Mouse (Mus musculus): Measurements from ENCODE around the gene Tmem214. TPM values are rescaled to one million over a fixed set of nuclear protein-coding genes. Genes with fewer than 3 reads are reported as not detected.

Gene Tmem214
- total RNA-seq, 2 experiments from 2014 or later = 28.8 to 29.7 TPM

- no peak for DNase-seq (ENCODE audit: low spot score)
Measured at GRCm38 (mm10) chr5:30914101-30914635, 46.4 kb downstream of the Tmem214 start.

DNA sequence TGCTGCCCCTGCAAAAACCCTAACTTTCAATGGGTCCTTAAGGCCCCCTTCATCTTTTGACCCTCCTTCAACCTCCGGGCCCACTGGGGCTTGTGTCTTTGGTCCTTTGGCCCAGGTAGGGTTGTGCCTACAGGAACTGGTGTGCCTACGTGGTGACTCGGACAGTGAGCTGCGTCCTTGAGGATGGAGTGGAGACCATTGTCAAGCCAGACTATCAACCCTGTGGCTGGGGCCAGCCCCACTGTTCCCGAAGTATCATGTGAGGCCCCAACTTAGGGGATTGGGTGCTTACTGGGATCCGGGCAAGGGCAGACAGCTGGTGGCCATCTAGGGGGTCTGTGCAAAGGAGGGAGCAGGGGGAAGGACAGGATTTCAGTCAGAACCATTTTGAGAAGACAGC is 47.0 kb downstream of the Tmem214 start:
- DNase-seq (ENCODE audit: low spot score) = no peak

DNA sequence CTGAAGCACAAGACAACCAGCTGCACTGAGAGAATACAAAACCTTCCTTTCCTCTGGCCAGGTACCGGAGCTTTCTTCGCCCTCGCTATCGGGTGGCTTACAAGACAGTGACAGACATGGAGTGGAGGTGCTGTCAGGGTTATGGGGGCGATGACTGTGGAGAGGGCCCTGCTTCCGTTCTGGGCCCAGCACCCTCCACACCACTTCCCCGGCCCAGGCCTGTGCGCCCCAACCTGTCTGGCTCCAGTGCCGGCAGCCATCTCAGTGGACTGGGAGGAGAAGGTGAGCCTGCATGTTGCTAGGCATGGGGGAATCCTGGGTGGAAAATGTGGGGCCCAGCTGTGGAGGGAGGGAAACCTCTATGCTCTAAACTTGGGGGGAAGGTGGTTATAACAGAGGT is 47.6 kb downstream of the Tmem214 start:
- DNase-seq (ENCODE audit: low spot score) = no peak

- DNase-seq (ENCODE audit: low spot score) = peak; percentile 94
Measured at GRCm38 (mm10) chr5:30915974-30916433, 48.2 kb downstream of the Tmem214 start.

- no peak for DNase-seq (ENCODE audit: low spot score)
Measured at GRCm38 (mm10) chr5:30916841-30917240, 49.0 kb downstream of the Tmem214 start.

GRCm38 (mm10) chr5:30917348-30917747 is 49.5 kb downstream of the Tmem214 start:
- DNase-seq (ENCODE audit: low spot score) = no peak

DNA sequence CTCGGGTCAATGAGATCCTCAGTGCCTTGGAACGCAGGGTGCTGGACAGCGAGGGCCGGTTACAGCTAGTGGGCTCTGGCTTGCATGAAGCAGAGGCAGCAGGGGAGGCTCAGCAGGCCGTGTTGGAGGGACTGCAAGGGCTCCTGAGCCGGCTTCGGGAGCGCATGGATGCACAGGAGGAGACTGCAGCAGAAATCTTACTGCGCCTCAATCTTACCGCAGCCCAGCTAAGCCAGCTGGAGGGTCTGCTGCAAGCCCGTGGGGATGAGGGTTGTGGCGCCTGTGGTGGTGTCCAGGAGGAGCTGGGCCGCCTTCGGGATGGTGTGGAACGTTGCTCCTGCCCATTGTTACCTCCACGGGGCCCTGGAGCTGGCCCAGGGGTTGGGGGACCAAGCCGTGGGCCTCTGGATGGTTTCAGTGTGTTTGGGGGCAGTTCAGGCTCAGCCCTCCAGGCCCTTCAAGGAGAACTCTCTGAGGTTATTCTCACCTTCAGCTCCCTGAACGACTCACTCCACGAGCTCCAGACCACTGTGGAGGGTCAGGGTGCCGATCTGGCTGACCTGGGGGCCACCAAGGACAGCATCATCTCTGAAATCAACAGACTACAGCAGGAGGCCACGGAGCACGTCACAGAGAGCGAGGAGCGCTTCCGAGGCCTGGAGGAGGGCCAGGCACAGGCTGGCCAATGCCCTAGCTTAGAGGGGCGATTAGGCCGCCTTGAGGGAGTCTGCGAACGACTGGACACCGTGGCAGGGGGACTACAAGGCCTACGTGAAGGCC is 50.3 kb downstream of the Tmem214 start:
- DNase-seq (ENCODE audit: low spot score) = no peak

- no peak for DNase-seq (ENCODE audit: low spot score)
Measured at GRCm38 (mm10) chr5:30918691-30919090, 50.9 kb downstream of the Tmem214 start.

DNA sequence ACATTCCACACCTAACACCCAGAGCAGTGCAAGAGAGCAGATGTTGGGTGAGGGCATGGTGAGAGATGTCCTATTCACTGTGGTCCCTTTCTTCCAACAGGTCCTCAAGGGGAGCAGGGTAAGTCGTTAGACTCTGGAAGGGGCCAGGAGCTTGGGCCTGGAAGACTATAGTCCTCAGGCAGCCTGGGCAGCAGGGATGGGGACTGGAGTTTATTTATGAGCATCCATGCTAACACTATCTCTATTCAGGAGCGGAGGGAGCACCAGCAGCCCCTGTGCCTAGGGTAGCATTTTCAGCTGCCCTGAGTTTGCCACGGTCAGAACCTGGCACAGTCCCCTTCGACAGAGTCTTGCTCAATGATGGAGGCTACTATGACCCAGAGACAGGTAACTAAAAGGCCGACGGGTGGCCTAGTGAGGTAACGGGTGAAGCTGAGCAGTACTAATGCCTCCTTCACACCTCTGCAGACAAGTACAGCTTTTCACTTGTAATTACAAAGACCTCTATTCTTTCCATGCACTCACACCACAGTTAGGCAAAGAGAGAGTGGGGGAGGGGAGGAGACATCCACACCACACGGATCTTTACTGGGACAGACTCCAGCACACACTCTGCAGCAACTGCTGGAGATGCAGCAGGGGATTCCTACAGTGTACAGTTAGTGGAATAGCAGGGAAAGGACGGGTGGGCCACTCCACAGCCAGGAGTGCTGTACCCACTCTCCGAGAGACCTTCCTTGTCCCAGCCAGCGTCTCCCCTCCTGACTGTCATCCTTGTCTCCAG is 52.2 kb downstream of the Tmem214 start:
- no peak for DNase-seq (ENCODE audit: low spot score)

GRCm38 (mm10) chr5:30920621-30921020 is 52.8 kb downstream of the Tmem214 start:
- no peak for DNase-seq (ENCODE audit: low spot score)

DNA sequence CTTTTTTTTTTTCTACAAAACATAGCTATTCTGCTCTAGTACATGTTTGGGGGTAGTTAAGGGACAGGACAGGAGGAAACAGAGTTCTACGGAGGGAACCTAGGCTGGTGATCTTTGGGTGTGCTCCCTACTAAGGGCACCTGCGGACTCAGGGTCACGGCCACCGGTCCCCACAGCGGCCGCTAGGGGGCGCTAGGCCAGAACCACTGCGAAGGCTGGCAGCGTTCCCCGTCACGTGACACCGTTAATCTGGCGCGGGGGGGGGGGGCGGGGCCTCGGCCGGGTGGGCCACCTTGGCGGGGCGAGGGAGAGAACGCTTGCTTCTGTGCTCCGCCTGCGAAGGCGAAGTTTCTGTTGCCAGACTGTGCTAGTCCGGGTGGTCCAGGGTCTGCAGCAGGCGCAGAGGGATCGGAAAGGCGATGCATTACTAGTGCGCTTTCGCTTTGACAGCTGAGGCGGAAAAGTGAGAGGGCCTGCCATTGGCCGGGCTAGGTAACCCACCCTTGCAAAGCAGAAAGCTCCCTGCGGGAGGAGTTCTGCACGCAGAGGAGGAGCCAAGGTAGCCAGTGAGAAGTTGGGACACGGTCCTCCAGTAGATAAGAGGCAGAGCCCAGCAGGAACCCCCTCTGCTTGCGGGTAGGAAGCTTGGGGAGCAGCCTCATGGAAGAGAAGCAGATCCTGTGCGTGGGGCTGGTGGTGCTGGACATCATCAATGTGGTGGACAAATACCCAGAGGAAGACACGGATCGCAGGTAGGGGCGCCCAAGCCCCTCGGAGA is 53.6 kb downstream of the Tmem214 start, which contains the start of gene Khk:
TSS of gene Khk (plus strand) at position 176 of the 778 bp plus-strand sequence.
- DNase-seq (ENCODE audit: low spot score) = peak; percentile 91

DNA sequence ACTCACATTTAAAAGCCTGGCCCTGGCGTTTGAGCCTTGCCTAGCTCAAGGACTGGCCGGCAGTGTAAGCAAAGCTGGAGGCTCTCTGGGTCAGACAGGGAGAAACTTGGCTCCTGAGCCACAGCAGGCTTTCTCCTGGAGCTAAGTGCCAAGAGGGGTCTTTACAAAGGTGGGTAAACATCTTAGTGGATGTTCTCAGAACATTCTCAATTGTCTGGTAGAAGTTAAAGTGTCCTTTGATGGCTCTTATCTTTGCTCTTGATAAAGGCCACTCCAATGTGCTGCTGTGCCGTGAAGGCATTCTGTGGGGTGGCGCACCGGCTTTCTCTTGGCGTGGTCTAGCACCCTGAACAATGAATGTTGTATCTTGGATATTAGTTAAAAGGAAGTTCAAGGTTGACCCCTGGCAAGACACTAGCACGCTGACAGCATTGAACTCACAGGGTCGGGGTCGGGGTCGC is 54.8 kb downstream of the Tmem214 start:
- DNase-seq (ENCODE audit: low spot score) = no peak

DNA sequence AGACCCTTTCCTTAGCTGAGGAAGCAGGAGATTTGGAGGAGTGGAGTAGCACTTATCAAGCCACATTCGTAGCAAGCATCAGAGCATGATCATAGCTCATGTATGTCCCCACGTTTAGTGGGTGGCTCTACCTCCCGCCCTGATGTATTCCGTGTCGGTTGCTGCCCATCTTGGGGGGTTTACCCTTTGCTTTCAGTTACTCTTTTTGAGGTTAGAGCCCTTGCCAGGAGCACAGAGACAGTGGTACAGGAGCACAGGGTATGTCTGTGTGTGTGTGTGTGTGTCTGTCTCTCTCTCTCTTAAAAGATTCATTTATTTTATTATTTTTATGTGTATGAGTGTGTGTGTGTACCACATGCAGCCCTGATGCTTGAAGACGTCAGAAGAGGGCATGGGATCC is 55.3 kb downstream of the Tmem214 start:
- no peak for DNase-seq (ENCODE audit: low spot score)

- no peak for DNase-seq (ENCODE audit: low spot score)
Measured at GRCm38 (mm10) chr5:30924614-30925013, 56.8 kb downstream of the Tmem214 start.

- DNase-seq (ENCODE audit: low spot score) = no peak
Measured at GRCm38 (mm10) chr5:30925217-30925616, 57.4 kb downstream of the Tmem214 start.

GRCm38 (mm10) chr5:30926073-30926472 is 58.3 kb downstream of the Tmem214 start:
- DNase-seq (ENCODE audit: low spot score) = no peak

DNA sequence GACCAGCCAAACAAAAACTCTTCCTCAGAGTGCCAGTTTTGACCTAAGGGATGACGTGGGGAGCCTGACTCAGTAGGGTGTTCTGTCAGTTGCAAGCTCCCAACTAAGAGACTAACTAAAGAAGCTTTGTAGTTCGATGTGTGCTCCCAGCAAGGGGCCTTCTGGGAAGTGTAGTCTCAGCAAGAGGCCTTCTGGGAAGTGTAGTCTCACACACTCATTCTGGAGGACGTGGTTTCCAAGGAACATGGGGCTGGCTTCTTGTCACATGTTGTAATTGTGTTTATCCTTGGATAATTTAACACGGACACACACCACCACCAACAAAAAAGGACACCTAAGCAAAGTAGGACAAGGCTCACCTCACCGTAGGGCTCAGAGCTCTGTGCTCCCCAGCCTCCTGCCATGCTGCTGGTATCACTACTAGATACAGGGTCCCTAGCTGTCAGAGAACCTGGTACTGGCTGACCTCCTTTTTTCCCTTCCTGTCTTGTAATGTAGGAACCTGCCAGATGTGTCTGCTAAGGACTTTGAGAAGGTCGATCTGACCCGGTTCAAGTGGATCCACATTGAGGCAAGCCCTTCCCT is 60.2 kb downstream of the Tmem214 start:
- no peak for DNase-seq (ENCODE audit: low spot score)
